Mouse (Mus musculus): ENCODE results near the gene Ppp1r1b.

Ppp1r1b gene

DNA sequence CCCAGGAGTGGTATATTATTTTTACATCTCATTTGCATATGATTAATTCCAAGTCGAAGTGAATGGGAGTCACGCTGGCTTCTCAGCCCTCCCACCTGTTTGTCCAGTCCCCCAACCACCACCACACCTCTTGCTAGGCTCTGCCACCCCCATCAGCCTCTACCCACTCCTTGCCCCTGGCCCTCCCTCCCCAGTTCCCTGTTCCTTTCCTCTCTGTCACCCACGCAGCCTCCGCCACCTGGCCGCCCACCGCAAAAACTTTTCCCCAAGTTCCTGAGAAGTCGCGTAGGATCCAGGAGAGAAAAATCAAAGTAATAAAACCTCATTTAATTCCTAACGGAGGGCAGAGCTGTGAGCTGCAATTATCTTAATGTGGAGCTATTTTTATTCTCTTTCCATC is 2.0 kb upstream of the Ppp1r1b start:
- no peak for DNase-seq (ENCODE audit: low spot score in 2 of 2)

DNA sequence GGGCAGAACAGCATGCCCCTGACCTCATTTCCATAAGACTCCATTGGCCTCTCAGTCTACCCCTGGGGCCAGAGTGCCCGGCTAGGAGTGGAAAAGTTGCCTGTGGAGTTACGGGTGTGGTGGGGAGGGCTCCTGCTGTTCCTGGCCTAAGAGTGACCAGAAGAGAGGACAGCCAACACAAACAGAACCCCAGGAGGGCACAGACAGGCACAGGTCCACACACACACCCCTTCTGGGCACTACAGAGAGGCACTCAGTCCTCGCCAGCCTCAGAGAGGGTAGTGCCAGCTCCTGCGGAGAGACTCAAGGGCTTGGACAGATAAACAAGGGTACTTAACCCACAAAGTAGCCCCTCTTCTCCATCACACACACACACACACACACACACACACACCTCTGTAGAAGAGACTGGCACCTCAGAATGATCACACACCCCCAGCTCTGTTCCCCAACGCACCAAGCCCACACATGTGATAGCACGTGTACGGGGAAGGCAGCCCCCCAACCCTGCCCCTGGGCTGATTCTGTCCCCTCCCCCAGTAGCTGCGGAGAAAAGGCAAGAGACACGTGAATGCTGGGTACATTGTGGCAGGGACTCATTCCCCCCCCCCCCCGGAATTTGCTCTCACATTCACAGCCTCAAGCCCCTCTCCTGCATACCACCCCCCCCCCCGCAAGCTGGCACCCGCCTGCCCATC is 670 bp upstream of the Ppp1r1b start:
- DNase-seq (ENCODE audit: low spot score in 2 of 2), result no peak

DNA sequence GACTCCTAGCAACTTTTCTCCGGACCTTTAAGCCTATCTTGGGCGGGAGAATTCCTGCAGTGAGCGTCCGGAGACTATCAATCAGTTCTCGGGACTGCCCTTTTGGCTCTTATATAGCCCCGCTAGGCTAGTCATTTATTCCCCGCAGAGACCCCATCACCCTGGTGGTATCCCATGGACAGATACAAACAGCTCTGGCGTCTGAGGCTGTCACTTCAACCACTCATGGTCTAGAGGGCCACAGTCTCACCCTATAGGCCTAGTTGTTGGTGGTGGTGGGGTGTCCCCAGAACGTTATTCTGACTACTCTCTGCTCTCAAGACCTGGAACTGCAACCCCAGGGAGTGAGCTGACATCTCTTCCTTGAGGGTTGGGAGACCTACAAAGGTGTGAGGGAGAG is 1.1 kb downstream of the Ppp1r1b start:
- no peak for DNase-seq (ENCODE audit: low spot score in 2 of 2)

- DNase-seq (ENCODE audit: low spot score in 2 of 2), result no peak
Observed at GRCm38 (mm10) chr11:98352272-98352990, 4.2 kb downstream of the Ppp1r1b start.

- no peak for DNase-seq (ENCODE audit: low spot score in 2 of 2)
Observed at GRCm38 (mm10) chr11:98353651-98354211, 5.5 kb downstream of the Ppp1r1b start.

DNA sequence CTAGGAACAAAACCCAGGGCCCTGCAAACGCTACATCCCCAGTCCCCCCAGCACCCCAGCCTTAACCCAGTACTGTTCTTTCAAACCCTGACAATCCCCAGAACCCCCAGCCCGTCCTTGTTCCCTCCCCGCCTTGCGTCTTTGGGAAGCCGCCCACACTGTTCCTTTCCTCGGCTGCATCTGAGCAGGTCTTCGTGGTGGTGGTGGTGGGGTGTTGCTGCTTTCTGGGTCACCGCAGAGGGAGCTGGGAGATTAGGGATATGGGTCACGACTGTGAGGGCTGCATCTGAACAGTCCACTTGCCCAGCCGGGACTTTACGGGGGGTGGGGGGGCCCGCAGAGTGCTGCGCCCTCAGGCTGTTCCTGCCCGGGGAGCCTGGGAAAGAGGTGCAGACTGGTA is 6.2 kb downstream of the Ppp1r1b start:
- DNase-seq (ENCODE audit: low spot score in 2 of 2), result no peak

GRCm38 (mm10) chr11:98355732-98356299 is 7.6 kb downstream of the Ppp1r1b start:
- DNase-seq (ENCODE audit: low spot score in 2 of 2), result peak in 1 of 2 experiments; percentile 53

DNA sequence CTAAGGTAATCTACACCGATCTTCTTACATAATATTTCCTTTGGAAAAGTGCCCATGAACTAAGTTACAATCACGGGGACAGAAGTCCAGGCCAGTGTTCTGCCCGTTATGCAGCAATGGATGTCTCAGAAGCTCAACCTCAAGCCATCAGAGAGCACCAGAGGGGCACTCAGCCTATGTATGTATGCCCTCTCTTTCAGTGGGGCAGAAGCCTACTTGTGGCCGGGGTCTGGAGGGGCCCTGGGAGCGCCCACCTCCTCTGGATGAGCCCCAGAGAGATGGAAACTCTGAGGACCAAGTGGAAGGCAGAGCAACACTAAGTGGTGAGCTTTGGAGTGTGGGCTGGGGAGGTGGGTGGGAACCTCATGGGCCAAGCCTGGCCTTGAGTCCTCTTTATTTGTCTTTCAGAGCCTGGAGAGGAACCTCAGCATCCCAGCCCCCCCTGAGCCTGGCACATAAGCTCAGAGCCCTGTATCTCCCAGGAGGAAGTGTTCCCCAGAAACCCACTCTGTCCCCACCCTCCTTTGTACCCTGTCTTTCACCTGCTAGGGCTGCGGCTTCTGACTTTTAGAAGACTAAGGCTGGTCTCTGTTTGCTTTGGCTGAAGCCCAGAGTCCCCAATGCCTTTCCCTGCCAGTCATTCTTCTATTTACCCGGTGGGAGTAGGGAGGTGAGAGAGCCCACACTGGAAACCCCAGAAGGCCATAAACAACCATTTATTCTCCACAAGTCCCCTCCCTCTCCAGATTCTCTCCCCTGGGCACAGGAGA is 8.6 kb downstream of the Ppp1r1b start:
- DNase-seq (ENCODE audit: low spot score in 2 of 2), result no peak

- no peak for DNase-seq (ENCODE audit: low spot score in 2 of 2)
Observed at GRCm38 (mm10) chr11:98357396-98358160, 9.4 kb downstream of the Ppp1r1b start.

DNA sequence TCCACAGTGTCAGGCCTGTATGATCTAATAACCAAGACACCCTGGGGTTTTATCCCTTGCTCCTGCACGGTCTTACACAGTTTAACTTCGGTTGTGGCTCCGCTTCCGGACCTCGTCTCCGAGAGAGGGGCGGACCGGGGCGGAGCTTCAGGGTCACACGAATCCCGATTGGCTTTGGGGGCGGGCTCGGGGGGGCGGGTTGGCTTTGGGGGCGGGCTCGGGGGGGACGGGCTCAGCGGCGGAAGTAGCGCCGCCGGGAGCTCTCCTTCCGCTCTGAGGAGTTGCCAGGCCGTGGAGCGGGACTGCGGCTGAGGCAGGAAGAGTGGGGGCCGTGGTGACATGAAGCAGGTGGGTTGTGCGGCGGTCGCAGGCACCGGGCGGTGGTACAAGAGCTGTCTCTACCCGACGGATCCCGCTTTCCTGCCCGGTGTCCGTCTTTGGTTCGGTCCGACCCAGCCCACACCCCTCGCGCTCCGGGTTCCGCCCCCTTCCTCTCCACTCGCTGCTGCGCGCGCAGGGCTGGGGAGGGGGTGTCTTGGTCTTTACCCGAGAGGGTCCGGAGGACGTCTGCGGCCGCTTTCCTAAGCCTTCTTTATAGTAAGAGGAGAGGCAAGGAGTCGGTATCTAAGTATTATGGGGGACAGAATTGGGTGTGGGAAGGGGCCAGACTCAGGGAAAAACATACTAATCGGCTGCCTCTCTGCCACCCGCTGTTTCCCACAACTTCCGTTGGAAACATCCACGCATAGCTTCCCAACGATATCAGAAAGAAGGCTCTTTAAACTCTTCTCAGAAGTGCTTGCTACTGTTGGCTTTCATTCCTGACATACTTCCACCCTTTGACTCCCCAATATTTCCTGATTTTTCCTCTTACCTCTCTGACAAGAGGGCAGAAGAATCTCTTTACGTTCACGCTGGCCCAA is 10.2 kb downstream of the Ppp1r1b start, which contains the start of gene Stard3:
Gene Stard3 (plus strand): TSS at position 208 of the 923 bp plus-strand sequence.
- DNase-seq (ENCODE audit: low spot score in 2 of 2), result peak; percentile 75 to 87

GRCm38 (mm10) chr11:98360866-98361521 is 12.8 kb downstream of the Ppp1r1b start:
- no peak for DNase-seq (ENCODE audit: low spot score in 2 of 2)

GRCm38 (mm10) chr11:98363817-98364216 is 15.6 kb downstream of the Ppp1r1b start:
- no peak for DNase-seq (ENCODE audit: low spot score in 2 of 2)

DNA sequence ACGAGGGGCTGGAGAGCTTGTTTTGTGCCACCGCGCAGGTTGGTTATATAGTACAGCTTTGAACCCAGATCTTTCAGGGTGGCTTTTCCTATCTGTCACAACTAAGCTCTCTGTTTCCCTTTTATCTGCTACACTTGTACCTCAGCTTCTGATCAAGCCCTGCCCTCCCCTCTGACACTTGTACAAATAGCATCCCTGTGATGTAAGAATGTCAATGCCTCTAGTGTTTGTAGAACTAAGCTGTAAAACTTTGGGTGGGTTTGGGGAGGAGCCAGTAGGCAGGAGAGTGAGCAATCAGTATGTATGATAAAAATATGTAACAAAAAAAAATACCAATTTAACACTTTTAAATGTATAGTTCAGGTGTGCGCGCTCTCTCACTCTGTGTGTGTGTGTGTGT is 16.2 kb downstream of the Ppp1r1b start:
- no peak for DNase-seq (ENCODE audit: low spot score in 2 of 2)

GRCm38 (mm10) chr11:98366290-98366689 is 18.1 kb downstream of the Ppp1r1b start:
- no peak for DNase-seq (ENCODE audit: low spot score in 2 of 2)

GRCm38 (mm10) chr11:98367171-98367862 is 19.1 kb downstream of the Ppp1r1b start:
- DNase-seq (ENCODE audit: low spot score in 2 of 2), result no peak

- no peak for DNase-seq (ENCODE audit: low spot score in 2 of 2)
Observed at GRCm38 (mm10) chr11:98367863-98368186, 19.6 kb downstream of the Ppp1r1b start.

- DNase-seq (ENCODE audit: low spot score in 2 of 2), result no peak
Observed at GRCm38 (mm10) chr11:98369337-98369736, 21.1 kb downstream of the Ppp1r1b start.

- no peak for DNase-seq (ENCODE audit: low spot score in 2 of 2)
Observed at GRCm38 (mm10) chr11:98370588-98370987, 22.4 kb downstream of the Ppp1r1b start.

All from cerebellum, postnatal 4 days (tissue).